Mouse (Mus musculus) forebrain, postnatal 0 days (tissue): ENCODE data around the gene Hoxb3. TPM values are rescaled to one million over a fixed set of nuclear protein-coding genes. Genes with fewer than 3 reads are reported as not detected.
A peak's percentile ranks its signal among the peaks of the same experiment; 100 is the strongest.

Source experiments
- ATAC-seq: fragments of 200-750 bp; cut with Nextera tagmentation; 2 replicates; pipeline ENCODE4 v1.8.0; 2017; ENCODE audit warnings: mild to moderate bottlenecking, moderate library complexity
- DNase-seq: peaks from one replicate; pipeline ENCODE4 v3.0.0-alpha.2; 2015
- H3K27ac ChIP-seq: fragments of 300-500 bp; sonication (generic); 2 replicates; pipeline ENCODE4 v1.5.1; 2014; ENCODE audit warnings: low read depth, mild to moderate bottlenecking, antibody characterized with exemption, low read length, moderate library complexity, mixed read lengths
- H3K27me3 ChIP-seq: fragments of 300-500 bp; sonication (generic); 2 replicates; pipeline ENCODE4 v1.6.1; 2014; ENCODE audit warnings: mild to moderate bottlenecking, low read length, mixed read lengths; ENCODE audit not compliant: insufficient read depth
- H3K36me3 ChIP-seq: fragments of 300-500 bp; sonication (generic); 2 replicates; pipeline ENCODE4 v1.6.1; 2014; ENCODE audit warnings: mild to moderate bottlenecking, moderate library complexity; ENCODE audit not compliant: insufficient read depth
- H3K4me1 ChIP-seq: fragments of 300-500 bp; sonication (generic); 2 replicates; pipeline ENCODE4 v1.6.1; 2014; ENCODE audit warnings: antibody characterized with exemption; ENCODE audit not compliant: insufficient read depth
- H3K4me2 ChIP-seq: fragments of 300-500 bp; sonication (generic); 2 replicates; pipeline ENCODE4 v1.6.1; 2014; ENCODE audit warnings: low read depth, mild to moderate bottlenecking, moderate library complexity
- H3K4me3 ChIP-seq: fragments of 300-500 bp; sonication (generic); 2 replicates; pipeline ENCODE4 v1.5.1; 2014; ENCODE audit warnings: low read depth, low read length, mixed read lengths
- H3K9ac ChIP-seq: fragments of 300-500 bp; sonication (generic); 2 replicates; pipeline ENCODE4 v1.6.1; 2014; ENCODE audit warnings: mild to moderate bottlenecking
- H3K9me3 ChIP-seq: fragments of 300-500 bp; sonication (generic); 2 replicates; pipeline ENCODE4 v1.6.1; 2016; ENCODE audit warnings: low read length
- CTCF ChIP-seq: sonication (generic); IDR thresholded peaks from 2 replicates; pipeline ENCODE4 v1.5.1; 2016; ENCODE audit warnings: antibody characterized with exemption, control low read depth, low read depth
- WGBS: fragments of 180-500 bp; shearing (Covaris S2); extraction: QIAGEN DNeasy Blood & Tissue Kit; methylation state at CpG from one replicate; pipeline ENCODE4 v1.1.7; 2014; 5-methylcytosine and 5-hydroxymethylcytosine counted together
- polyA plus RNA-seq: library from polyadenylated mRNA; unstranded; fragments of >200 nt; fragmentation: Nextera tagmentation; extraction: Ambion mirVana; gene quantifications from 2 replicates; pipeline ENCODE4 v1.2.1, GENCODE M21; 2015
- total RNA-seq: library from RNA; depleted of rRNA; stranded (reverse); fragments of >200 nt; gene quantifications from 2 replicates; pipeline ENCODE4 v1.2.3, GENCODE M21; 2014

Hoxb3 gene
- total and polyA plus RNA-seq, 2 experiments from 2014 or later = not detected

GRCm38 (mm10) chr11:96295092-96295835, 27.9 kb upstream of the Hoxb3 start:
- 1% methylated on average over 29 of the region's 30 CpGs for WGBS
- Histone ChIP-seq H3K9ac (no peak overlapping the region), H3K36me3 (no peaks in the 10 kb centered on the region), H3K9me3 (no peaks in the 10 kb centered on the region), H3K4me1 (no peaks in the 10 kb centered on the region), H3K4me2 (no peak overlapping the region), H3K27me3 (peaks cover 94% of the 10 kb centered on the region), H3K4me3 (no peak overlapping the region), H3K27ac (no peak overlapping the region)
- DNase-seq = no peak
- no peak for TF ChIP-seq CTCF
- ATAC-seq = no peak

GRCm38 (mm10) chr11:96296997-96297396, 26.1 kb upstream of the Hoxb3 start:
- Histone ChIP-seq H3K9ac (no peak overlapping the region), H3K4me2 (no peak overlapping the region), H3K27me3 (peaks cover 100% of the 10 kb centered on the region), H3K27ac (no peak overlapping the region), H3K4me3 (no peak overlapping the region), H3K9me3 (no peaks in the 10 kb centered on the region), H3K4me1 (no peaks in the 10 kb centered on the region), H3K36me3 (no peaks in the 10 kb centered on the region)
- 3% methylated on average over 2 of the region's 2 CpGs for WGBS
- no peak for TF ChIP-seq CTCF
- no peak for ATAC-seq
- DNase-seq = no peak

- no peak overlapping the region for H3K27ac ChIP-seq
- H3K36me3 ChIP-seq = no peaks in the 10 kb centered on the region
- DNase-seq (no peak), ATAC-seq (no peak)
- TF ChIP-seq CTCF = no peak
- peaks cover 100% of the 10 kb centered on the region for H3K27me3 ChIP-seq
- no peak overlapping the region for H3K9ac ChIP-seq
- H3K9me3 ChIP-seq = no peaks in the 10 kb centered on the region
- no peak overlapping the region for H3K4me3 ChIP-seq
- no peak overlapping the region for H3K4me2 ChIP-seq
- WGBS = 2% methylated on average over 3 of the region's 3 CpGs
- no peaks in the 10 kb centered on the region for H3K4me1 ChIP-seq
Observed at GRCm38 (mm10) chr11:96297428-96297827, 25.7 kb upstream of the Hoxb3 start.

- Histone ChIP-seq H3K4me2 (no peak overlapping the region), H3K27ac (no peak overlapping the region), H3K36me3 (no peaks in the 10 kb centered on the region), H3K9me3 (no peaks in the 10 kb centered on the region), H3K4me3 (no peak overlapping the region), H3K9ac (no peak overlapping the region), H3K4me1 (no peaks in the 10 kb centered on the region), H3K27me3 (peaks cover 100% of the 10 kb centered on the region)
- WGBS = 2% methylated on average over 11 of the region's 11 CpGs
- DNase-seq (peak; percentile 52), ATAC-seq (no peak)
- no peak for TF ChIP-seq CTCF
Observed at GRCm38 (mm10) chr11:96297968-96298635, 25.0 kb upstream of the Hoxb3 start.

- H3K9me3 ChIP-seq = no peaks in the 10 kb centered on the region
- H3K27ac ChIP-seq = no peak overlapping the region
- no peak overlapping the region for H3K4me3 ChIP-seq
- WGBS = 2% methylated on average over 66 of the region's 66 CpGs
- no peaks in the 10 kb centered on the region for H3K36me3 ChIP-seq
- no peak overlapping the region for H3K9ac ChIP-seq
- no peak overlapping the region for H3K4me2 ChIP-seq
- DNase-seq = no peak
- ATAC-seq = no peak
- TF ChIP-seq CTCF = no peak
- H3K4me1 ChIP-seq = no peaks in the 10 kb centered on the region
- H3K27me3 ChIP-seq = peaks cover 100% of the 10 kb centered on the region
Observed at GRCm38 (mm10) chr11:96298895-96299667, 24.0 kb upstream of the Hoxb3 start.

GRCm38 (mm10) chr11:96299781-96300180, 23.3 kb upstream of the Hoxb3 start:
- Histone ChIP-seq H3K36me3 (no peaks in the 10 kb centered on the region), H3K4me3 (no peak overlapping the region), H3K27me3 (peaks cover 100% of the 10 kb centered on the region), H3K9ac (no peak overlapping the region), H3K4me1 (no peaks in the 10 kb centered on the region), H3K4me2 (no peak overlapping the region), H3K9me3 (no peaks in the 10 kb centered on the region), H3K27ac (no peak overlapping the region)
- no peak for TF ChIP-seq CTCF
- no peak for ATAC-seq
- WGBS = under 1% methylated on average over 9 of the region's 9 CpGs
- no peak for DNase-seq
